Mouse (Mus musculus) bone marrow macrophage, adult 2 months (primary cell): ENCODE data around the gene Card10. TPM values are rescaled to one million over a fixed set of nuclear protein-coding genes. Genes with fewer than 3 reads are reported as not detected.

Experiments used
- H3K27ac ChIP-seq: 2 replicates; pipeline ENCODE4 v1.5.1; 2012; ENCODE audit warnings: low read depth, low read length; ENCODE audit not compliant: insufficient read depth
- H3K4me1 ChIP-seq: 2 replicates; pipeline ENCODE4 v1.6.1; 2012; ENCODE audit warnings: low read length; ENCODE audit not compliant: control insufficient read depth, insufficient read depth
- H3K4me3 ChIP-seq: 2 replicates; pipeline ENCODE4 v1.5.1; 2012; ENCODE audit warnings: mild to moderate bottlenecking, low read length, moderate library complexity; ENCODE audit not compliant: insufficient read depth
- CTCF ChIP-seq: IDR thresholded peaks from 2 replicates; pipeline ENCODE4 v1.5.1; 2012; ENCODE audit warnings: low read depth, mild to moderate bottlenecking, low read length, moderate library complexity
- POLR2A ChIP-seq: IDR thresholded peaks from 2 replicates; pipeline ENCODE4 v1.6.1; 2012; ENCODE audit warnings: mild to moderate bottlenecking, low read depth, low read length, borderline replicate concordance
- polyA plus RNA-seq: library from polyadenylated mRNA; stranded (reverse); fragments of >200 nt; gene quantifications from 2 replicates; pipeline ENCODE4 v1.2.4, GENCODE M21; 2012; ENCODE audit not compliant: missing spikeins, insufficient read depth, insufficient read length

Card10 gene
- polyA plus RNA-seq, 1 experiment: not detected

DNA sequence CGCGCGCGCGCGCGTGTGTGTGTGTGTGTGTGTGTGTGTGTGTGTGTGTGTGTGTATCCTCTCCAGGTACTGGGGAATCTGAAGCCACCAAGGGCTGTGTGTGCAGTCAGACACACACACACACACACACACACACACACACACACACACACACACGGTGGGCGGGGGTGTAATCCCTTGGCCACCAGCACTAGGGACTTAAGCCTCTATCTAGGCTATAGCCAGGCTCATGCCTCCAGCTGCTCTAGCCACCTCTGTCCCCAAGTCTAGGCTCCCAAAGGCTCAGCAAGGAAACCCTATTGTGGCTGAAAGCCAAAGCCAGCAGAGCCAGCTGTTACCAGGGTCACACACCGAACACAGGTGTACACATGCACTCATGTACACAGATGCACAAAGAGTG is 60.0 kb downstream of the Card10 start:
- TF ChIP-seq POLR2A (no peak), CTCF (no peak)
- no peak overlapping the region for H3K27ac ChIP-seq
- H3K4me1 ChIP-seq: 0 out of 2 replicates have a peak, but pooled peaks cover 2% of the 10 kb centered on the region

GRCm38 (mm10) chr15:78740662-78741061 is 62.2 kb downstream of the Card10 start:
- no peak overlapping the region for H3K27ac ChIP-seq
- H3K4me3 ChIP-seq: no peak overlapping the region
- H3K4me1 ChIP-seq: 0 out of 2 replicates have a peak, but pooled peaks cover 2% of the 10 kb centered on the region
- TF ChIP-seq CTCF (no peak), POLR2A (no peak)

More for the DNA sequence above, 60.0 kb downstream of the Card10 start:
- no peak overlapping the region for H3K4me3 ChIP-seq

DNA sequence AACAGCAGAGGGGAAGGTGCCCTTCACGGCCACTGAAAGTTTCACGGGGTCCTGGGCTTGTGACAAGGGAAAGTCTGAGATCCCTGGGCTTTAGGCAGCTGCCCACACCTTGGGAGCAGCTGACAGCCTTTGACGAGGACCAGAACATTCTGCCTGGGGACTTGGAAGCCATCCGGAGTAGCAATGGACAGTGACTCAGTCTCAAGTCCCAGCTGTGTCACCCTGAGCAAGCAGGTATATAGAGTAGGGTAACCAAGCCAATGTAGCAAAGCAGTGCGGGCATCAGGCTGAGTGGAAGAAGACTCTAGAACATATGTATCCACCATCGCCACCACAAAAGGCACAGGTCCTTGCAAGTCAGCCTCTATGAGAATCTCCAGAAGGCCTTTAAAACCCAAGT is 65.7 kb downstream of the Card10 start:
- TF ChIP-seq POLR2A: no peak
- TF ChIP-seq CTCF: no peak
- H3K4me1 ChIP-seq: 0 out of 2 replicates have a peak, but pooled peaks cover 2% of the 10 kb centered on the region
- no peak overlapping the region for H3K4me3 ChIP-seq
- H3K27ac ChIP-seq: no peak overlapping the region

DNA sequence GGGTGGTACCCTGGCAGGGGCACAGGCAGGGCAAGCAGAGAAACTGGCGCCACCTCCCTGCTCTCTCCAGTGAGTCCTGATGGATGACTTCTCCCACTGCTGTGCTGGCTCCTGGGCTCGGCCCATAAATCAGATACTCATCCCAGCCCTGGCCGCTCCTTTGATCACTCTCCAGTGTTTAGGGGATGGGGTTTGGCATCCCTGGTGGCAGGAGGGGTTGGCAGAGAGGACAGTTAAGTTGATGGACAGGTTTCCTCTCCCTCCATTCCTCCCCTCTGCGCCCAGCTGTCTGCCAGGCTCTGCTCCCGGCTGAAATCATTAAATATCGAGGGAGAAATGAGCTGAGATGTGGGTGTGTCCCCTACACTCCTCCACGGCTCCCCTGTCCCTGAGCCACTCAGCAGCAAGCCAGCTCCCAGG is 66.2 kb downstream of the Card10 start:
- Histone ChIP-seq H3K4me3 (no peak overlapping the region), H3K27ac (no peak overlapping the region), H3K4me1 (0 out of 2 replicates have a peak, but pooled peaks cover 2% of the 10 kb centered on the region)
- no peak for TF ChIP-seq CTCF
- TF ChIP-seq POLR2A: no peak

DNA sequence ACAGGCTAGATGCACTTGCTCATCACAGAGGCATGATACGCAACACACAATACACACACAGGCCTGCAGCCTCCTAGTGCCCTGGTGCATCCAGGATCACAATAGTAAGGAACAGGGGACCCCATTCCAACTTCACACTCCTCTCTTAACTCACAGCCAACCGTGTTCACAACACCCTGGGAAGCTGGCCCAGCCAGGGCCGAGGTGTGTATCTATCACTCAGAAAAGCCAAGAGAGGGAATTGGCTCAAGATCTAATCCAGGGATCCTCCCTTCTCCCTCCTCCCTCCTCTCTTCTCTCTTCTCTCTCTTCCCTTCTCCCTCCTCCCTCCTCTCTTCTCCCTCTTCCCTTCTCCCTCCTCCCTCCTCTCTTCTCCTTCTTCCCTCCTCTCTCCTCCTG is 66.7 kb downstream of the Card10 start:
- Histone ChIP-seq H3K27ac (no peak overlapping the region), H3K4me3 (no peak overlapping the region), H3K4me1 (0 out of 2 replicates have a peak, but pooled peaks cover 2% of the 10 kb centered on the region)
- no peak for TF ChIP-seq CTCF
- no peak for TF ChIP-seq POLR2A

DNA sequence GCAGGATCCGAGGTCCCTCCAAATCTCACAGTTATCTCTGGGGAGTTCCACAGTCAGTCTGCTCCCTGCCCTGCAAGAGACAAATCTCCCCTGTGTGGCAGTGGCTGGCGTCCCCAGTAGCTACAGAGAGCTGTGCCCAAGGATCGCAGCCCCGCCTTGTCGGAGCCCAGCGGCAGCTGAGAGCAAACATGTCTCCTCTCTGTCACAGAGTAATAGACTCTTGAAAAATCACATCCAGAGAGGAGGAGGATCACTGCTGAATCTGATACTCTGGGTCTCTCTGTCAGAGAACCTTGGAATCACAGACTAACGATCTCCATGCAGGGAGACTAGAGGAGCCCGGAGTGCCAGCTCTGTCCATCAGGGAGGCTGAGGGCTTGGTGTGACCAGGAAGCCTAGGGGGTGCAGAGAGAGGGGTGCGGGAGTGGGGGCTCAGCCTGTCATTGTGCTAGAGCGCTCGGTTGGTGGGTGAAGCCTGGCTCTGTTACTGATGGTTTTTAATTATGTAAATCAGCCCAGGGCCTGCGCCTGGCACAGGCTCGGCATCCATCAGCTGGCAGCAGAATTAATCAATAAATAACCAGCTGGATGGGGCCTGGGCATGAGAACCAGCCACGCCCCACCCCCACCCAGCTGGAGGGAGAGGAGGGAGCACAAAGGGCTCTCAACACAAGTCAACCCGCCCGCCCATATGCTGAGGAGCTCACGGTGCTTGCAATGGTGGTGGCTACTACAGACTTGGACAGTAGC is 67.2 kb downstream of the Card10 start:
- Histone ChIP-seq H3K4me3 (no peak overlapping the region), H3K27ac (no peak overlapping the region), H3K4me1 (no peaks in the 10 kb centered on the region)
- TF ChIP-seq CTCF (no peak), POLR2A (no peak)

DNA sequence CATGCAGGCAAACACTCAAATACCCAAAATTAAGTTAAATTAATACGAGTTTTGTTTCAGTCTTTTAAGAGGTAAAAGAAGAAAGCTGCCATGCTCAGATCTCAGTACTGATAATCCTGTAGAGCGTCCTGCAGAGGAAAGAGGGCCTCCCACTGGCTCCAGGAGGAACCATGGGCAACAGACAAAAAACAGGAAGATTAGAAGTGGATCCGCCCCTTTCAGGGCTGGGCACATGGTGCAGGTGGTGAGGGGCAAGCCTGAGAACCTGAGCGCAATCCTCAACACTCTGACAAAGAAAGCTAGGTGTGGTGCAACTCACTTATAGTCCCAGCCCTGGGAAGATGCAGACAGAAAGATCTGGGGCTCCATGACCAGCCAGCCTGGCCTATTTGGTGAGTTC is 71.0 kb downstream of the Card10 start:
- no peak for TF ChIP-seq CTCF
- TF ChIP-seq POLR2A: no peak
- no peak overlapping the region for H3K4me3 ChIP-seq
- H3K4me1 ChIP-seq: no peaks in the 10 kb centered on the region
- no peak overlapping the region for H3K27ac ChIP-seq

GRCm38 (mm10) chr15:78730315-78731049 is 72.4 kb downstream of the Card10 start:
- no peaks in the 10 kb centered on the region for H3K4me1 ChIP-seq
- TF ChIP-seq CTCF: no peak
- TF ChIP-seq POLR2A: no peak
- no peak overlapping the region for H3K4me3 ChIP-seq
- no peak overlapping the region for H3K27ac ChIP-seq

DNA sequence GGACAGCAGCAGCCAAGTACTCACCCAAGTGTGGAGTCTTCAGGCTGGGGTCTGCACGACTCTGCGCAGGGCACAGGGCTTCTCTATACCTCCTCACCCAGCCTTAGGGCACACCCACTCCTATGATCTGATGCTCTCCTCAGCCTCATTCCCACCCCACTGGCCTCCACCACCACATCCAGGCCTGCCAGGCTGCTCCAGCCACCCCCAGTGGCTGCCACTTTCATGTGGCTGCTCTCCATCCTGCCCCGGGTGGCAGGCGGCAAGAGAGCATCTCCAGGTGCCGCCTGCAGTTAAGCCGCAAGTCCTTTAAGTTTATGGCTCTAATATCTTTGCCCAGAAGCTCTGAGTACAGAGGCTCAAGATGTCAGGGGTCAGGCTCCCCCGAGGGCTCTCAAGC is 76.1 kb downstream of the Card10 start:
- no peak overlapping the region for H3K4me3 ChIP-seq
- no peaks in the 10 kb centered on the region for H3K4me1 ChIP-seq
- no peak overlapping the region for H3K27ac ChIP-seq
- TF ChIP-seq CTCF (no peak), POLR2A (no peak)

Other genes starting within 250 kb of the Card10 start
- 440 and 552 TPM in 2 replicates for gene Rac2, start 230.3 kb downstream of the Card10 start, polyA plus RNA-seq
- 382 and 398 TPM in 2 replicates for gene Cyth4, start 206.0 kb downstream of the Card10 start, polyA plus RNA-seq
- not detected in 2 replicates for gene Elfn2, start 84.3 kb downstream of the Card10 start, polyA plus RNA-seq
- 14.0 and 16.2 TPM in 2 replicates for gene Mfng, start 29.6 kb downstream of the Card10 start, polyA plus RNA-seq
- 0.31 and 0.36 TPM in 2 replicates for gene Cdc42ep1, start 39.6 kb upstream of the Card10 start, polyA plus RNA-seq
- gene Lgals2, start 52.5 kb upstream of the Card10 start, polyA plus RNA-seq: not detected in 2 replicates
- gene Gga1, start 74.1 kb upstream of the Card10 start, polyA plus RNA-seq: 68.7 and 76.5 TPM in 2 replicates
- gene Gm49510, start 96.6 kb upstream of the Card10 start, polyA plus RNA-seq: not detected in 2 replicates
- gene Sh3bp1, start 96.7 kb upstream of the Card10 start, polyA plus RNA-seq: 158 and 180 TPM in 2 replicates
- 1.7 and 2.3 TPM in 2 replicates for gene Pdxp, start 110.9 kb upstream of the Card10 start, polyA plus RNA-seq
- 1,085 and 1,245 TPM in 2 replicates for gene Lgals1, start 123.7 kb upstream of the Card10 start, polyA plus RNA-seq
- 25.7 and 28.1 TPM in 2 replicates for gene Nol12, start 131.9 kb upstream of the Card10 start, polyA plus RNA-seq
- gene Triobp, start 144.7 kb upstream of the Card10 start, polyA plus RNA-seq: 28.7 and 33.2 TPM in 2 replicates
- 87.7 and 88.8 TPM in 2 replicates for gene H1f0, start 225.4 kb upstream of the Card10 start, polyA plus RNA-seq
- gene Galr3, start 238.8 kb upstream of the Card10 start, polyA plus RNA-seq: not detected in 2 replicates